Mouse (Mus musculus) neural tube, embryonic 13.5 days (tissue): ENCODE results near the gene Abcg4. TPM values are rescaled to one million over a fixed set of nuclear protein-coding genes. Genes with fewer than 3 reads are reported as not detected.
A peak's percentile ranks its signal among the peaks of the same experiment; 100 is the strongest.

Experiments used
- ATAC-seq: fragments of 200-750 bp; cut with Nextera tagmentation; 2 replicates; pipeline ENCODE4 v1.8.0; 2017; ENCODE audit warnings: low read depth, mild to moderate bottlenecking, moderate TSS enrichment, moderate library complexity
- H3K27ac ChIP-seq: fragments of 300-500 bp; sonication (generic); replicated peaks from 2 replicates; pipeline ENCODE4 v1.5.1; 2015; ENCODE audit warnings: moderate library complexity, mild to moderate bottlenecking, inconsistent platforms
- H3K27me3 ChIP-seq: fragments of 300-500 bp; sonication (generic); 2 replicates; pipeline ENCODE4 v1.6.1; 2015; ENCODE audit warnings: mild to moderate bottlenecking, inconsistent platforms
- H3K36me3 ChIP-seq: fragments of 300-500 bp; sonication (generic); 2 replicates; pipeline ENCODE4 v1.6.1; 2015; ENCODE audit warnings: mild to moderate bottlenecking, inconsistent platforms
- H3K4me1 ChIP-seq: fragments of 300-500 bp; sonication (generic); replicated peaks from 2 replicates; pipeline ENCODE4 v1.6.1; 2015; ENCODE audit warnings: inconsistent platforms
- H3K4me2 ChIP-seq: fragments of 300-500 bp; sonication (generic); 2 replicates; pipeline ENCODE4 v1.6.1; 2015; ENCODE audit warnings: inconsistent platforms, mild to moderate bottlenecking, moderate library complexity
- H3K4me3 ChIP-seq: fragments of 300-500 bp; sonication (generic); 2 replicates; pipeline ENCODE4 v1.5.1; 2015; ENCODE audit warnings: mild to moderate bottlenecking, inconsistent platforms
- H3K9ac ChIP-seq: fragments of 300-500 bp; sonication (generic); 2 replicates; pipeline ENCODE4 v1.6.1; 2015; ENCODE audit warnings: moderate library complexity, mild to moderate bottlenecking, inconsistent platforms
- H3K9me3 ChIP-seq: fragments of 300-500 bp; sonication (generic); 2 replicates; pipeline ENCODE4 v1.6.1; 2016; ENCODE audit warnings: inconsistent platforms
- WGBS: fragments of 180-500 bp; shearing (Covaris S2); methylation state at CpG from one replicate; pipeline ENCODE4 v1.1.7; 2015; 5-methylcytosine and 5-hydroxymethylcytosine counted together
- polyA plus RNA-seq: library from polyadenylated mRNA; unstranded; fragments of >200 nt; fragmentation: Nextera tagmentation; extraction: Ambion mirVana; gene quantifications from 2 replicates; pipeline ENCODE4 v1.2.1, GENCODE M21; 2015

Abcg4 gene
- polyA plus RNA-seq, 1 experiment from 2014 or later, result 21.1 TPM

GRCm38 (mm10) chr9:44318076-44318825, 29.8 kb upstream of the Abcg4 start:
- Histone ChIP-seq H3K27ac (no peak overlapping the region), H3K27me3 (no peaks in the 10 kb centered on the region), H3K4me3 (peak overlapping the region; percentile 88), H3K36me3 (peaks cover 44% of the 10 kb centered on the region), H3K4me1 (peaks cover 36% of the 10 kb centered on the region), H3K4me2 (peak overlapping the region; percentile 96), H3K9ac (peak overlapping the region; percentile 96), H3K9me3 (no peaks in the 10 kb centered on the region)
- WGBS, result 63% methylated on average over 5 of the region's 5 CpGs
- ATAC-seq, result no peak

GRCm38 (mm10) chr9:44317452-44317851, 29.0 kb upstream of the Abcg4 start:
- H3K27ac ChIP-seq, result no peak overlapping the region
- peaks cover 36% of the 10 kb centered on the region for H3K4me1 ChIP-seq
- peaks cover 52% of the 10 kb centered on the region for H3K36me3 ChIP-seq
- peak overlapping the region; percentile 96 for H3K4me2 ChIP-seq
- H3K27me3 ChIP-seq, result no peaks in the 10 kb centered on the region
- WGBS, result 76% methylated on average over 4 of the region's 4 CpGs
- no peak for ATAC-seq
- H3K9ac ChIP-seq, result peak overlapping the region; percentile 38; the same call in 1 of the 2 replicates
- no peaks in the 10 kb centered on the region for H3K9me3 ChIP-seq
- H3K4me3 ChIP-seq, result no peak overlapping the region

- Histone ChIP-seq H3K9me3 (no peaks in the 10 kb centered on the region), H3K27ac (no peak overlapping the region), H3K27me3 (no peaks in the 10 kb centered on the region), H3K4me1 (peaks cover 41% of the 10 kb centered on the region), H3K36me3 (peaks cover 70% of the 10 kb centered on the region), H3K4me2 (no peak overlapping the region), H3K9ac (no peak overlapping the region), H3K4me3 (no peak overlapping the region)
- 93% methylated on average over 18 of the region's 18 CpGs for WGBS
- ATAC-seq, result no peak
Observed at GRCm38 (mm10) chr9:44314910-44315309, 26.5 kb upstream of the Abcg4 start.

- WGBS, result 87% methylated on average over 4 of the region's 4 CpGs
- ATAC-seq, result no peak
Observed at GRCm38 (mm10) chr9:44314257-44314547, 25.8 kb upstream of the Abcg4 start.

GRCm38 (mm10) chr9:44313476-44314256, 25.3 kb upstream of the Abcg4 start:
- Histone ChIP-seq H3K36me3 (peaks cover 70% of the 10 kb centered on the region), H3K4me2 (no peak overlapping the region), H3K4me1 (peaks cover 34% of the 10 kb centered on the region)

More at GRCm38 (mm10) chr9:44314257-44314547, 25.8 kb upstream of the Abcg4 start:
- Histone ChIP-seq H3K4me1 (peaks cover 39% of the 10 kb centered on the region), H3K4me3 (no peak overlapping the region), H3K27me3 (no peaks in the 10 kb centered on the region), H3K9me3 (no peaks in the 10 kb centered on the region), H3K4me2 (no peak overlapping the region), H3K9ac (no peak overlapping the region), H3K36me3 (peaks cover 70% of the 10 kb centered on the region), H3K27ac (no peak overlapping the region)

GRCm38 (mm10) chr9:44311136-44312134, 23.0 kb upstream of the Abcg4 start:
- peak overlapping the region; percentile 47; the same call in 1 of the 2 replicates for H3K9ac ChIP-seq
- WGBS, result 4% methylated on average over 27 of the region's 27 CpGs
- no peaks in the 10 kb centered on the region for H3K9me3 ChIP-seq
- H3K4me2 ChIP-seq, result peak overlapping the region; percentile 30
- ATAC-seq, result no peak
- H3K27ac ChIP-seq, result peak overlapping the region; percentile 33; the same call in 1 of the 2 replicates
- no peaks in the 10 kb centered on the region for H3K27me3 ChIP-seq
- peaks cover 58% of the 10 kb centered on the region for H3K36me3 ChIP-seq
- 0 out of 2 replicates have a peak overlapping the region, but pooled peaks have one; percentile 1 for H3K4me3 ChIP-seq
- H3K4me1 ChIP-seq, result peaks cover 15% of the 10 kb centered on the region

More at GRCm38 (mm10) chr9:44313476-44314256, 25.3 kb upstream of the Abcg4 start:
- no peaks in the 10 kb centered on the region for H3K9me3 ChIP-seq
- H3K27ac ChIP-seq, result no peak overlapping the region
- ATAC-seq, result no peak
- H3K4me3 ChIP-seq, result no peak overlapping the region
- H3K27me3 ChIP-seq, result no peaks in the 10 kb centered on the region
- WGBS, result 81% methylated on average over 19 of the region's 19 CpGs
- H3K9ac ChIP-seq, result no peak overlapping the region

GRCm38 (mm10) chr9:44310750-44311135, 22.3 kb upstream of the Abcg4 start:
- Histone ChIP-seq H3K27me3 (no peaks in the 10 kb centered on the region), H3K36me3 (peaks cover 51% of the 10 kb centered on the region), H3K9ac (peak overlapping the region; percentile 47; the same call in 1 of the 2 replicates), H3K4me2 (peak overlapping the region; percentile 30), H3K4me1 (peaks cover 15% of the 10 kb centered on the region), H3K9me3 (no peaks in the 10 kb centered on the region), H3K4me3 (0 out of 2 replicates have a peak overlapping the region, but pooled peaks have one; percentile 1), H3K27ac (peak overlapping the region; percentile 33; the same call in 1 of the 2 replicates)
- no peak for ATAC-seq
- WGBS, result 33% methylated on average over 10 of the region's 10 CpGs

- ATAC-seq, result no peak
- WGBS, result 65% methylated on average over 3 of the region's 3 CpGs
- H3K4me2 ChIP-seq, result no peak overlapping the region
Observed at GRCm38 (mm10) chr9:44309756-44310155, 21.3 kb upstream of the Abcg4 start.

GRCm38 (mm10) chr9:44307248-44307647, 18.8 kb upstream of the Abcg4 start:
- Histone ChIP-seq H3K9ac (no peak overlapping the region), H3K4me1 (peaks cover 30% of the 10 kb centered on the region), H3K4me3 (no peak overlapping the region), H3K27me3 (no peaks in the 10 kb centered on the region), H3K9me3 (no peaks in the 10 kb centered on the region), H3K4me2 (no peak overlapping the region), H3K27ac (no peak overlapping the region), H3K36me3 (peaks cover 25% of the 10 kb centered on the region)
- no peak for ATAC-seq
- WGBS, result 79% methylated on average over 2 of the region's 2 CpGs

More at GRCm38 (mm10) chr9:44309756-44310155, 21.3 kb upstream of the Abcg4 start:
- no peak overlapping the region for H3K27ac ChIP-seq
- peaks cover 18% of the 10 kb centered on the region for H3K4me1 ChIP-seq
- H3K36me3 ChIP-seq, result peaks cover 42% of the 10 kb centered on the region
- H3K9ac ChIP-seq, result no peak overlapping the region
- H3K27me3 ChIP-seq, result no peaks in the 10 kb centered on the region
- H3K4me3 ChIP-seq, result no peak overlapping the region
- no peaks in the 10 kb centered on the region for H3K9me3 ChIP-seq

- no peak overlapping the region for H3K4me2 ChIP-seq
- H3K4me3 ChIP-seq, result no peak overlapping the region
Observed at GRCm38 (mm10) chr9:44306532-44306931, 18.1 kb upstream of the Abcg4 start.

GRCm38 (mm10) chr9:44305466-44306079, 17.2 kb upstream of the Abcg4 start, which contains the start of gene Hinfp:
Gene Hinfp, minus strand, starts transcription at chr9:44305671.
- Histone ChIP-seq H3K9me3 (no peaks in the 10 kb centered on the region), H3K4me3 (peak within 1 kb of the TSS; percentile 98), H3K27me3 (no peaks in the 10 kb centered on the region), H3K9ac (peak within 1 kb of the TSS; percentile 94), H3K4me2 (peak within 1 kb of the TSS; percentile 79), H3K27ac (peak within 1 kb of the TSS; percentile 84), H3K4me1 (peaks cover 16% of the 10 kb centered on the region), H3K36me3 (peaks cover 29% of the 10 kb centered on the region)
- WGBS, result under 1% methylated on average over 54 of the region's 54 CpGs
- peak; percentile 99 for ATAC-seq

More at GRCm38 (mm10) chr9:44306532-44306931, 18.1 kb upstream of the Abcg4 start:
- 88% methylated on average over 6 of the region's 6 CpGs for WGBS
- no peak for ATAC-seq
- Histone ChIP-seq H3K4me1 (peaks cover 25% of the 10 kb centered on the region), H3K36me3 (peaks cover 29% of the 10 kb centered on the region), H3K9me3 (no peaks in the 10 kb centered on the region), H3K27ac (no peak overlapping the region), H3K27me3 (no peaks in the 10 kb centered on the region), H3K9ac (no peak overlapping the region)
